Mouse (Mus musculus): ENCODE measurements around the gene Gm45062.
"Not testable (repeated sequence)": the region's sequence is repeated elsewhere in the genome, so short reads cannot be mapped to it uniquely, and the experiment has no call there.

The Gm45062 gene

GRCm38 (mm10) chr6:8506631-8507030 lies 247.4 kb downstream of the Gm45062 start:
- DNase-seq (ENCODE audit: extremely low read depth, low read depth): no peak

GRCm38 (mm10) chr6:8508883-8509536 lies 249.8 kb downstream of the Gm45062 start:
- peak; percentile 96 for DNase-seq (ENCODE audit: extremely low read depth, low read depth)

DNA sequence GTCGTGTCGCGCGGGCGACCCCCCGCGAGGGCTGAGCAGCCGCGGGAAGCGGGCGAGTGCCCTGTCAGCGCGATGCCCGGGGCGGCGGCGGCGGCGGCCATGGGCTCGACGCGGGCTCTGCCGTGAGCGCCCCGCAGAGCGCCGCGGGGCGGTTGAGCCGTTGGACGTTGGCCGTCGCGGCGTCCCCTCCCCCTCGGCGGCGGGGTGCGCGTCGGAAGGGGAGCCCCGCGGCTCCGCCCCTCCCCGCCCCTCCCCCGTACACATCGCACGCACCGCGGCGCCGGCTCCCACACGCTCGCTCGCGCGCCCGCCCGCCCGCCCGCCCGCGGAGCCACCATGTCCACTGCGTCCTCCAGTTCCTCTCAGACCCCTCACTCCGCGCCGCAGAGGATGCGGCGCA lies 250.3 kb downstream of the Gm45062 start, which contains the start of gene Glcci1:
TSS of gene Glcci1 (plus strand) at position 50 of the 400 bp plus-strand sequence.
- no peak for DNase-seq (ENCODE audit: extremely low read depth, low read depth)

DNA sequence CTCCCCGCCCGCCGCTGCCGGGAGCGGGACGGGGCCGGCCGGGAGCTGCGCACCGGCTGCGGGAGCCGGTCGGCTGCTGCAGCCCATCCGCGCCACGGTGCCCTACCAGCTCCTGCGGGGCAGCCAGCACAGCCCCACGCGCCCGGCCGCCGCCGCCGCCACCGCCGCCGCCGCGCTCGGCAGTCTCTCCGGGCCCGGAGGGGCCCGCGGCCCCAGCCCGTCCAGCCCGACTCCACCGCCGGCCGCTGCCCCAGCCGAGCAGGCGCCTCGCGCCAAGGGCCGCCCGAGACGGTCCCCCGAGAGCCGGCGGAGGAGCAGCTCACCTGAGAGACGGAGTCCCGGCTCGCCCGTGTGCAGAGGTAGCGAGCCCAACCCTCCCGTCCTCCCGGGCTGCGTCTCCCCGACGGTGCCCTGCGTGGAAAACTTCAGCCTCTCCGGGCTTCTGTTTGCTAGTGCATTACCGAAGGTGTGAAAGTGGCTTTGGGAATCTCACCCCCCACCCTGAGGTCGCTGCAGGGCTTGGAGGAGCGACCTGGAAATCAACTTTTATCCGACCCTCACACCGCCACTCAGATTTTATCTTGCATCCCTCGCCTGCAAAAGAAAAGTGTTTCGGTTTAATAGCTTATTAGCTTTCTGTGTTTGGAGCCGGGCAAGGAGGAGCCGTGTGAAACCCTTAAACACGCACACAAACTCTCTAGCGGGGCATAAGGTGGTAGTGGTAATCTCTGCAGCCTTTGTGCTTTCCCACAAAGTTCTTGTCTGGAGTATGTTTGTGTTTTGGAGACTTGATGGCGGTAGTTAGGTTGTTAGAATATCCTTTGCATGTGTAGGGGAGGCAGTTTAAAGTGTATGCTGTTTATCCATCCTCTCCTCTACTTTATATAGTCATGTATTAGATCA lies 251.0 kb downstream of the Gm45062 start:
- no peak for DNase-seq (ENCODE audit: extremely low read depth, low read depth)

DNA sequence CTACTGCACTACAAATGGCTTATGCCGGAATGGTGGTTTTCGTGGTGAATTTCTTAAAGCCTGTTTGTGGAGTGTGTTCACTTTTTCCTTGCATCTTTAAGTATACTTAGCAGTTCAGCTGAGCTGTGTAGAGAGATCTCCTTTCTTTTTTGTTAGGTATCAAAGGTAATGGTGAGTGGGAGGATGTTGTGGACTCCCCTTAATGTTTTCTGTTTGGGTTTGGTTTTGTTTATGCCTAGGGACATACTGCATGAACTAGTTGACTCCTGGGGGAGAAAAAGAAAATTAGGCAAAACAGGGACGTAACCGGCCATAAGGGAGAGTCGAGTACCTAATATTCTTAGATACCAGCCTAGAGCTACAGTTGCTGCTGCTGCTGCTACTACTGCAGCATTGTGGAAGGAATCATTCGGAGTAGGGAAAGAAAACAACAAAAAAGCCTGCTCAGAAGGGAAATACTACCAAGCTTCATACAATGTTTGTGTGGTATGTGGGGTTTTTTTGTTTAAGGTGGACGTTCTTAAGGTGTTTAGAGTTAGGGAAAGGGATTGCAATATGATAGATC lies 251.7 kb downstream of the Gm45062 start:
- peak; percentile 31 for DNase-seq (ENCODE audit: extremely low read depth, low read depth)

GRCm38 (mm10) chr6:8511447-8511846 lies 252.2 kb downstream of the Gm45062 start:
- DNase-seq (ENCODE audit: extremely low read depth, low read depth): no peak

- no peak for DNase-seq (ENCODE audit: extremely low read depth, low read depth)
These were observed 253.2 kb downstream of the Gm45062 start for GRCm38 (mm10) chr6:8512416-8512815.

DNA sequence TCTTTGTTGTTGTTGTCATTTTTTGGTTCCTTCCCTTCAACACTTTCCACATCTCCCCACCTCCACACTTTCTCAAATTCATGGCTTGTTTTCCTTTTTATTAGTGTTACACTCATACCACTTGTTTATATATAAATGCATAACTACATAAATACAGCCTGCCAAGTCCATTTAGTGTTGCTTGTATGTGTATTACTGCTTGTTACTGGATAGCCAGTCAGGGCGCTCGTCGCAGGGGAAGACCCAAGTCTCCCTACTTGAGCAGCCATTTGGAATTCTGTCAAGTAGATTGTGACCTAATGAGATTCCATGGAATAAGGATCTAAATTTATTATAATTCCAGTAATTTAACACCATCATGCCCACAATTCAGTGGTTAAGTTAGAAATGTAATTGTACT lies 260.4 kb downstream of the Gm45062 start:
- DNase-seq (ENCODE audit: extremely low read depth, low read depth): no peak

GRCm38 (mm10) chr6:8521231-8521630 lies 262.0 kb downstream of the Gm45062 start:
- DNase-seq (ENCODE audit: extremely low read depth, low read depth): no peak

- DNase-seq (ENCODE audit: extremely low read depth, low read depth): no peak
These were observed 265.5 kb downstream of the Gm45062 start for GRCm38 (mm10) chr6:8524717-8525116.

GRCm38 (mm10) chr6:8531104-8531894 lies 272.0 kb downstream of the Gm45062 start:
- DNase-seq (ENCODE audit: extremely low read depth, low read depth): no peak

- no peak for DNase-seq (ENCODE audit: extremely low read depth, low read depth)
These were observed 277.7 kb downstream of the Gm45062 start for GRCm38 (mm10) chr6:8536944-8537343.

DNA sequence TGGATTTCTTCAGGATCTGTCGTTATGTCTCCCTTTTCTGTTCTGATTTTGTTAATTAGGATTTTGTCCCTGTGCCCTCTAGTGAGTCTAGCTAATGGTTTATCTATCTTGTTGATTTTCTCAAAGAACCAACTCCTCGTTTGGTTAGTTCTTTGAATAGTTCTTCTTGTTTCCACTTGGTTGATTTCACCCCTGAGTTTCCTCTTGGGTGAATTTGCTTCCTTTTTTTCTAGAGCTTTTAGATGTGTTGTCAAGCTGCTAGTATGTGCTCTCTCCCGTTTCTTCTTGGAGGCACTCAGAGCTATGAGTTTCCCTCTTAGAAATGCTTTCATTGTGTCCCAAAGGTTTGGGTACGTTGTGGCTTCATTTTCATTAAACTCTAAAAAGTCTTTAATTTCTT lies 282.3 kb downstream of the Gm45062 start:
- not testable (repeated sequence) for DNase-seq (ENCODE audit: extremely low read depth, low read depth)

- DNase-seq (ENCODE audit: extremely low read depth, low read depth): no peak
These were observed 285.6 kb downstream of the Gm45062 start for GRCm38 (mm10) chr6:8544822-8545221.

DNA sequence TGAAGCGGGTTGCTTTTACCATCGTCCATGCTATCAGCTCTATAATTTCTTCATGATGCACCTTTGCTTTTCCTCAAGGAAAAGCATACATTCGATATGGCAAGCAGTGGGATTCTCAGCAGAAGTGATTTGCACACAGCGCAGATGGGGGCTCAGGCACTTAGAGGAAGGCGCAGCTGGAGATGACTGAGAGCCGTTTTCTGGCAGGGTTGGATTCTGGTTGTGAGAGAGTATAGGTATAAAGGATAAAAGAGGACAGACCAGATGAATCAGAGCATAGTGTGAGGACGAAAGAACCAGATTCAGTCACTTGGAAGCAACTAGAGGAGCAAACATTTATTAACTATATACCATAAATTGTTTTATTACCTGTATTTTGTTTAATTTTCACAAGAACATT lies 286.5 kb downstream of the Gm45062 start:
- no peak for DNase-seq (ENCODE audit: extremely low read depth, low read depth)

- DNase-seq (ENCODE audit: extremely low read depth, low read depth): no peak
These were observed 291.9 kb downstream of the Gm45062 start for GRCm38 (mm10) chr6:8551155-8551554.

GRCm38 (mm10) chr6:8556849-8557571 lies 297.8 kb downstream of the Gm45062 start:
- no peak for DNase-seq (ENCODE audit: extremely low read depth, low read depth)

GRCm38 (mm10) chr6:8560682-8561081 lies 301.4 kb downstream of the Gm45062 start:
- no peak for DNase-seq (ENCODE audit: extremely low read depth, low read depth)

DNA sequence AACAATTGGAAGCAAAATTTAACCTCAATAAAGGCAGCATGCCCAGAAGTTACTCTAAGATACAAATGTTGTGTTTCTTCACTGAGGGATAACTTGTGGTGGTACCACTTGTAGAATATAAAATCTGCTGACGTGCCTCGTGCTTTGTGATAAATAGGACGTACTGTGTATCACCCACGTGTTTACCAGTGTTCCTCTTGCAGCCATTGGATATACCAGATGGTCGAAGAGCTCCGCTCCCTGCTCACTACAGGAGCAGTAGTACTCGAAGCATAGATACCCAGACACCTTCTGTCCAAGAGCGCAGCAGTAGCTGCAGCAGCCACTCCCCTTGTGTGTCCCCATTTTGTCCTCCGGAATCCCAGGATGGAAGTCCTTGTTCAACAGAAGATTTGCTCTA lies 323.1 kb downstream of the Gm45062 start:
- no peak for DNase-seq (ENCODE audit: extremely low read depth, low read depth)

DNA sequence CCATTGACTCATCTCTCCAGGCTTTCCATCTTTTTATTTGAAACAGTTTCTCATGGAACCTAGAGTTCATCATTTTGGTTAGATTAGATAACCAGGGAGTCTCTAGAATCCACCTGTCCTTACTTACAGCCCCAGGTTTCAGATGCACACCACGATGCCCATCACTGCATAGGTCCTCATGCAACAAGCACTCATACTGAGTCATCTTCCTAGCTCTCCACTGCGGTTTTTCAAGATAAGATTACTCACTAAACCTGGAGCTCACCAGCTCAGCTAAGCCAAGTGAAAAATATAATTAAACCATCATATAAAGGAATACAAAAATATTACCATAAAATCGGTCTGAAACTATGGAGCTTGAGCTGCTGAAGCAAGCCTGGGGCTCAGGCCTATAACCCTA lies 324.6 kb downstream of the Gm45062 start:
- peak; percentile 51 for DNase-seq (ENCODE audit: extremely low read depth, low read depth)

- no peak for DNase-seq (ENCODE audit: extremely low read depth, low read depth)
These were observed 332.4 kb downstream of the Gm45062 start for GRCm38 (mm10) chr6:8591665-8592064.
